Mouse (Mus musculus) forebrain, embryonic 13.5 days (tissue): Measurements from ENCODE around the gene Fam172a. TPM values are rescaled to one million over a fixed set of nuclear protein-coding genes. Genes with fewer than 3 reads are reported as not detected.

Experiments used
- ATAC-seq: fragments of 200-750 bp; cut with Nextera tagmentation; 2 replicates; pipeline ENCODE4 v1.8.0; 2017
- H3K27ac ChIP-seq: fragments of 300-500 bp; sonication (generic); 2 replicates; pipeline ENCODE4 v1.5.1; 2015; ENCODE audit warnings: inconsistent platforms, mild to moderate bottlenecking, moderate library complexity
- H3K27me3 ChIP-seq: fragments of 300-500 bp; sonication (generic); 2 replicates; pipeline ENCODE4 v1.6.1; 2015; ENCODE audit warnings: mild to moderate bottlenecking, inconsistent platforms
- H3K36me3 ChIP-seq: fragments of 300-500 bp; sonication (generic); 2 replicates; pipeline ENCODE4 v1.6.1; 2015; ENCODE audit warnings: mild to moderate bottlenecking, inconsistent platforms; ENCODE audit not compliant: poor library complexity, severe bottlenecking
- H3K4me1 ChIP-seq: fragments of 300-500 bp; sonication (generic); 2 replicates; pipeline ENCODE4 v1.6.1; 2015; ENCODE audit warnings: inconsistent platforms
- H3K4me2 ChIP-seq: fragments of 300-500 bp; sonication (generic); 2 replicates; pipeline ENCODE4 v1.6.1; 2015; ENCODE audit warnings: inconsistent platforms, mild to moderate bottlenecking, moderate library complexity
- H3K4me3 ChIP-seq: fragments of 300-500 bp; sonication (generic); 2 replicates; pipeline ENCODE4 v1.5.1; 2015; ENCODE audit warnings: mild to moderate bottlenecking, inconsistent platforms
- H3K9ac ChIP-seq: fragments of 300-500 bp; sonication (generic); 2 replicates; pipeline ENCODE4 v1.6.1; 2015; ENCODE audit warnings: mild to moderate bottlenecking, inconsistent platforms
- H3K9me3 ChIP-seq: fragments of 300-500 bp; sonication (generic); replicated peaks from 2 replicates; pipeline ENCODE4 v1.6.1; 2016; ENCODE audit warnings: inconsistent platforms
- WGBS: fragments of 180-500 bp; shearing (Covaris S2); methylation state at CpG from one replicate; pipeline ENCODE4 v1.1.7; 2015; 5-methylcytosine and 5-hydroxymethylcytosine counted together
- polyA plus RNA-seq: library from polyadenylated mRNA; unstranded; fragments of >200 nt; fragmentation: Nextera tagmentation; extraction: Ambion mirVana; gene quantifications from 2 replicates; pipeline ENCODE4 v1.2.1, GENCODE M21; 2015

The Fam172a gene
- polyA plus RNA-seq, 1 experiment from 2014 or later: 54.8 TPM

DNA sequence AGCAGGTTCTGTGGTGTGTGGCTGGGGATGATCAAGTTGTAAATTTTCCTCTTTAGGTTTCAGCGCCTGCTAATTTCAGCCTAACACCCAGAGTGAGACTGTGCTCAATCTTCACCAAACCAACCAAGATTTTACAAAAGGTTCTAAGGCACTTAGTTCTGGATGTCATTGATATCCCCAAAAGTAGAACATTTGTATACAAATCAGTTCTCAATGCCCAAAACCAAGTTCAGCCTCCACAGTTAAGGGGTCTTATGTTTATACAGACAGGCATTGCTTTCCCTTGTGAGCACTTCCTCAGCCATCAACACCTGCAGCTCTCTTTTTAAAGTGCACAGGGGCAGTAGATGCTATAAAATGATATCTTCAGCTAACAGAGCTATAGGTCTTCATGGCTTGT, 473.1 kb downstream of the Fam172a start:
- H3K4me3 ChIP-seq: peak overlapping the region; percentile 18
- no peak for ATAC-seq
- peak overlapping the region; percentile 33; the same call in 1 of the 2 replicates for H3K27ac ChIP-seq
- peak overlapping the region; percentile 52 for H3K4me2 ChIP-seq
- no peaks in the 10 kb centered on the region for H3K9me3 ChIP-seq
- H3K27me3 ChIP-seq: peaks cover 78% of the 10 kb centered on the region
- peak overlapping the region; percentile 58 for H3K9ac ChIP-seq
- H3K4me1 ChIP-seq: peaks cover 16% of the 10 kb centered on the region
- no peaks in the 10 kb centered on the region for H3K36me3 ChIP-seq
- 23% methylated on average over 1 of the region's 1 CpGs for WGBS

DNA sequence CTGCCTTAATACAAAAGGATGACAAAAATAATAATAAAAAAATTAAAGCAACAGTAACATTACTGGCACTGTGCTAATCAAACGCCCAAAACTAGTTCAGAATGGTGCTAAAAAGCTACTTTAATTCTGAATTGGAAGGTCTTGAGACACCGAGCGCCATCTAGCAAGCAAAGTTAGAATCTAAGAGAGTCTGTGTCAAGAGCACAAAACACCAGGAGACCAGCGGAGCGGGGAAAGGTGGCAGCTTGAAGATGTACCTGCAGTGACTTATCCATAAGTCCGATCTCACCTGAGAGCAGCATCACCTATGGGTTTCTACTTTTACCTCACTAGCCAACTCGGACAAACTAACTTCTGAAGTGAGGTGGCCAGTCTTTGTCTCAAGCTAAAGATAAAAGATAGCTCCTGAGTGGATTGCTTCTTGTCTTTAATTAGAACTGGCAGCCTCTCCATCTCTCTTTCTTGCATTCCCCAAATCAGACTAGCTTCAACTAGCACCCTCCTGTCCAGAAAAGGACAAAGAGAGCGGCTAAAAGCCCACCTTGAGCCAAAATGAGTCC, 474.1 kb downstream of the Fam172a start:
- Histone ChIP-seq H3K27ac (peak overlapping the region; percentile 91), H3K4me1 (peaks cover 23% of the 10 kb centered on the region), H3K36me3 (no peaks in the 10 kb centered on the region), H3K4me3 (peak overlapping the region; percentile 33), H3K4me2 (peak overlapping the region; percentile 52), H3K9ac (peak overlapping the region; percentile 70), H3K9me3 (no peaks in the 10 kb centered on the region), H3K27me3 (peaks cover 75% of the 10 kb centered on the region)
- 1% methylated on average over 8 of the region's 8 CpGs for WGBS
- ATAC-seq: peak; percentile 11; the same call in 1 of the 2 replicates

DNA sequence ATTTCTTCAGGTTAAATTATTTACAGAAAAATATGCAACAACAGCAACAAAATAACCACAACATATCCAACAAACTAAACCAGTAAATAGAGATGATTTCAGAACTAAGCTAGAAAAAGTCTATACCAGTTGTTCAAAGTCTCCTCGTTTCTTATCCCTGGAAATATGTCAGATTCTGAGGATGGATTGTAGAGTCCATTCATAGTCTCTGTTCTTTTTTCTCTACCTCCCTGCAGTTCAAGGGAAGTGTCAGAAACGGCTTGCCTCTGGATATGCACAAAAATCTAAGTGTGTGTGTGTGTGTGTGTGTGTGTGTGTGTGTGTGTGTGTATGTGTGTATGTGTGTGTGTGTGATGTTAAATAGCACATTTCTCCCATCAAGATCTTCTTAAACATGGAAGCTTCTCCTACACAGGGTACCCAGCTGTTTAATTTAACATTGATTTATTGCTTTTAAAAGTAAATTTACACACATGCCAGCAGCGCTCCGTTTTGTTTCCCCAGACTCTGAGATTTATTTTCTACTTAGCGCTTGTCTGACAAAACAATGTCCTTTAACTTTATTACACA, 475.6 kb downstream of the Fam172a start:
- no peak for ATAC-seq
- Histone ChIP-seq H3K4me2 (peak overlapping the region; percentile 64), H3K4me3 (peak overlapping the region; percentile 47), H3K9ac (peak overlapping the region; percentile 77), H3K27me3 (peaks cover 75% of the 10 kb centered on the region), H3K4me1 (peaks cover 22% of the 10 kb centered on the region), H3K9me3 (no peaks in the 10 kb centered on the region), H3K36me3 (no peaks in the 10 kb centered on the region), H3K27ac (peak overlapping the region; percentile 97)
- 15% methylated on average over 5 of the region's 5 CpGs for WGBS

DNA sequence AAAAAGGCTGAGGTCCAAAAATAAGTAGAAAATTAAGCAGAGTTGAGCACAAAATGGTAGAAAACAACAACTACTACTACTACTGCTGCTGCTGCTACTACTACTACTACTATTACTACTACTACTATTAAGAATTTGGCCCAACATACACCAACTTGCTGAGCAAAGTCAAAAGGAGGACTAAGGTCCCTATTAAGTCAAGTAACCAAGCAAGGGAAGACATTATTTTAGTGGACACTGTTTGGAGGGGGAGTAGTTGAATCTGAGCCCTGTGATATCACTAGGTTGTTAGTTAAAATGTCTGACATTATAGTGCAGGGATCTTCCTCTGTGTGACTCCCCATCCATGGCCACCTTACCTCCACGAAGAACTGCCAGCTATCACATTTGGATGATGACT, 476.2 kb downstream of the Fam172a start:
- H3K9me3 ChIP-seq: no peaks in the 10 kb centered on the region
- peak overlapping the region; percentile 77 for H3K9ac ChIP-seq
- 5% methylated on average over 1 of the region's 1 CpGs for WGBS
- H3K4me3 ChIP-seq: peak overlapping the region; percentile 47
- H3K27me3 ChIP-seq: peaks cover 74% of the 10 kb centered on the region
- H3K4me2 ChIP-seq: peak overlapping the region; percentile 64
- no peaks in the 10 kb centered on the region for H3K36me3 ChIP-seq
- H3K27ac ChIP-seq: peak overlapping the region; percentile 97
- H3K4me1 ChIP-seq: peaks cover 28% of the 10 kb centered on the region
- no peak for ATAC-seq

DNA sequence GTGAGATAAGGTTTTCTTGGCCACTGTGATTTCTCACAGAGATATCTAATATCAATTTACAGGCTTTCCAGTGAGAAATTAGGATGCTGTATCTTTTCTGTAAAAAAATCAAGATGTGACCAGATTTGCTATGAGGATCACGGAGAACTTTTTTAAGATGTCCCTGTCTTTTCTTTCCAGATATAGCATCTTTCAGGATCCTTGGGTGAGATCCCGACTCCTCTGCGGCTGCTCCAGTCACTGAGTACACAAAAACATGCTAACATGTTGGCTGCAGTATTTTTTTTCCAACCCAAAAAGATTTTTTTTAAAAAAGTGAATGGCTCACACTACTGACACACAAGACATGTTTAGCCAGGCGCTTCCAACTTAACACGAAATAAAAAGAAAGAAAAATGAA, 476.9 kb downstream of the Fam172a start:
- peak overlapping the region; percentile 97 for H3K27ac ChIP-seq
- peaks cover 29% of the 10 kb centered on the region for H3K4me1 ChIP-seq
- H3K4me3 ChIP-seq: peak overlapping the region; percentile 47
- ATAC-seq: no peak
- peak overlapping the region; percentile 64 for H3K4me2 ChIP-seq
- H3K27me3 ChIP-seq: peaks cover 74% of the 10 kb centered on the region
- no peaks in the 10 kb centered on the region for H3K36me3 ChIP-seq
- H3K9ac ChIP-seq: peak overlapping the region; percentile 77
- WGBS: 8% methylated on average over 5 of the region's 5 CpGs
- H3K9me3 ChIP-seq: no peaks in the 10 kb centered on the region

DNA sequence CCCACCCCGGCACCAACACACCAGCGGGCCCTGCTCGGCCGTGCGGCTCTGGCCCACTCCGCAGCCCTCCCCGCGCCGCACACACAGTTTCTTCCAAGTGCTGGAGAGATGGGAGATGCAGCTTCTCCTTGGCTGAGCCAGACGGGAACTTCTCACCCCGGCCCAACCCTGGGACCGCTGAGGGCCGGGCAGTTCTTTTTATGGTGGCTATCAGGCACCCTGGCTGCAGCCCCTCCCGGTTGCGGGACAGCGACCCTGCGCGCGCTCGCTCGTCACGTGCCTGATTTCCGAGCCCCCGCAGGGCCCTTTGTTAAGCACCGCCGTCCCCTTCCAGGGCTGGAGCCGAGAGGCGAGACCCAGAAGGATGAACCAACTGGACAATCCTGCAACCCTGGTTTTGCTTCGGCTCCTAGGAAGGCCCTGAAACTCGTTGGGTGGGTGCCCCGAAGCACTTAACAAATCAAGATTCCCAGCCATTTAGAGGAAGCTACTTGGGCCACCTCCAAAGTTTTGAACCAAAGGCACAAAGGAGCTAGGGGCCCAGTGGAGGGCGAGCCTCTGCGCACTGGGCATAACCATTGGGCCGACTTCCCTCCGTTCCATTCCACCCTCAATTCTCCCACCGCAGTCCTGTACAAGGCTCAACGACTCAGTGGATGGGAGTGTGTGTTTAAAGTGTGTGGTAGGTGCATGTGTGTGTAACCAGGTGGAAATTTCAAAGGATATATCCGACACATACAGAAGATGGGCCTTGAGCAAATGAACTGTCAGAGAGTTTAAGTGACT, 477.7 kb downstream of the Fam172a start:
- WGBS: 1% methylated on average over 38 of the region's 38 CpGs
- ATAC-seq: peak; percentile 65
- H3K27ac ChIP-seq: peak overlapping the region; percentile 97
- H3K4me2 ChIP-seq: peak overlapping the region; percentile 64
- H3K27me3 ChIP-seq: peaks cover 71% of the 10 kb centered on the region
- peaks cover 36% of the 10 kb centered on the region for H3K4me1 ChIP-seq
- peak overlapping the region; percentile 47 for H3K4me3 ChIP-seq
- no peaks in the 10 kb centered on the region for H3K36me3 ChIP-seq
- H3K9ac ChIP-seq: peak overlapping the region; percentile 77
- H3K9me3 ChIP-seq: no peaks in the 10 kb centered on the region

DNA sequence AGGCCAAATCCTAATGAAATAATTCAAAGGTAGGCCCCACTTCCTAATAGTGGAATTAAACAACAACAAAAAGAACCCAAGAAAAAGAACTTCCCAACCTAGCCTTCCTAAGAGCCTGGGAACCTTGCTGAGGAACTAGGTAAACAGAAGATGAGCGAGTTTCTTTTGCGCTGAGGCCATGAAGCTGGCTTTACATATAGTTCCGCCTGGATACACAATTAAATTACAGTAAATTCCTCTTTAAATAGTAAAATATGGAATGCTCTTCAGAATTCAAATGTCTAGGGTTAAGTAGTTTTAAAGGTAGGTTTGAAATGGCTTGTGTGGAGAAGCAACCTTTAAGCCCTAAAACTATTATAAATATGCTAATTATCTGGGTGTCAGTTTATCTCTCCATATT, 478.4 kb downstream of the Fam172a start:
- Histone ChIP-seq H3K9ac (peak overlapping the region; percentile 77), H3K4me3 (peak overlapping the region; percentile 47; the same call in 1 of the 2 replicates), H3K27me3 (peaks cover 67% of the 10 kb centered on the region), H3K27ac (peak overlapping the region; percentile 97), H3K36me3 (no peaks in the 10 kb centered on the region), H3K4me1 (peaks cover 43% of the 10 kb centered on the region), H3K9me3 (no peaks in the 10 kb centered on the region), H3K4me2 (peak overlapping the region; percentile 64)
- WGBS: 23% methylated on average over 3 of the region's 3 CpGs
- no peak for ATAC-seq

DNA sequence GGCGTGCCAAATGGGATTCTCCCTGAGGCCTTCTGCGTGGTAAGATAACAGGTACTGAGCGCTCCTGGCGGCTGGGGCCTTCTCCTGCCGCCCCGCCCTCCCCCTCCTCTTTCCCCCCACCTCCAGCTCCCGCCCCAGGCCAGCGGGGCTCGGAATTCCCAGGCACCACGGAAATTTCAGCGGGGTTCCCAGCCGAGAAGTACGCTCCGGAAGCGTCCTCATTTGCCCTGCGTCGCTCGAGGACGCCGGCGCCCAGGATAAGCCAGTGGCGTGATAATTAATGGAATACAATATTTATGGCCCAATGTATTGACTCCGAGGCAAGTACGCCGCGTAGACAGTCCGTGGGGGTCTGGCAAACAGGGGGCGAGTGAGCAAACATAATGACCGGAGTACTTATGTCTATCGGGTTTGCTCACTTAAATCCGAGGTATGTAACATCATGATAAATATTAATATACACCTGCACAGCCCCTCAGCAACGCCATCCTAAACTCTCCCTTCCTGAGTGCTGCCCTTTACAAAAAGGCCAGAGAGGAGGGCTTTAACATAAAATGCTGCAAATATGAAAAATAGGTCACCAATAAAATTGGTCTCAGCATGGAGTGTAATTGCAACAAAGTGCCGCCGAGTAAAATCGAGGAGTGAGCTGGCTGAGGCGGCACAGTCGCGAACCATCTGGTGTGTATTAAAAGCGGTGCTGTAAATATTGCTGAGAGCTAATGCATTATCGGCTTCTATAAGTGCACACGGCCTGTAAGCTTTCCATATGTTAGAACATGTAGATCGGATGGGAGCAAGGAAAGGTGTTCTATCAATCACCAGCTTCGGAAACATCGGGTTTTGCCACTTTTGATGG, 479.5 kb downstream of the Fam172a start:
- peaks cover 54% of the 10 kb centered on the region for H3K4me1 ChIP-seq
- under 1% methylated on average over 42 of the region's 44 CpGs for WGBS

DNA sequence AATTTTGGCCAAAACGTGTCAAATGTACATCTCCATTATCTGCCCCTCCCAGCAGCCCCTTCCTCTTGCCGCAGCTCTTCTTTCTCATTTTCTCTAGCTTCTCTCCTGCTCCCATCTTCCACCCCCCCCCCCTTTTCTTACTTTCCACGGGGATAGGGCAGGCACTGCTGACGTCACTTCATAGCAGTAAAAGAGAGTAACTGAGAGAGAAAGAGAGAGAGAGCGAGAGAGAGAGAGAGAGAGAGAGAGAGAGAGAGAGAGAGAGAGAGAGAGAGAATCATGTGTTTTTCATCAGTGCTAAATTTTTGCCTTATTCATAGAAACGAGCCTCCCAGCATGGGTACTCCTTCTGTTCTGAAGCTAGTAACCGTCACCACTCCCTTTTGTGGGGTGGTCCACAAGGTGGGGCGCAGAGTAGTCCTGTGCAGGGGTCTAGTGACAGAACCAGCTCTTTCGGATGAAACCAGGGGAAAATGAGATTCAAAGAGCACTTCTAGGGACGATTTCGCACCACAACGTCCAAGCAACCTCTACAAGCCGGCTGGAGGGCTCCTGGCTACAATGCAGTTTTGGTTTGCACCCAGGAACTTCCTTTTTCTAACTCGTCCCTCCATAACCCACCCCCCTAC, 480.2 kb downstream of the Fam172a start:
- peak; percentile 62 for ATAC-seq
- no peaks in the 10 kb centered on the region for H3K9me3 ChIP-seq
- peaks cover 61% of the 10 kb centered on the region for H3K4me1 ChIP-seq
- H3K27ac ChIP-seq: peak overlapping the region; percentile 97
- peak overlapping the region; percentile 39 for H3K4me3 ChIP-seq
- H3K4me2 ChIP-seq: peak overlapping the region; percentile 65
- H3K36me3 ChIP-seq: peaks cover 8% of the 10 kb centered on the region; the same call in 1 of the 2 replicates
- peaks cover 67% of the 10 kb centered on the region for H3K27me3 ChIP-seq
- 0% methylated on average over 13 of the region's 14 CpGs for WGBS
- peak overlapping the region; percentile 77 for H3K9ac ChIP-seq

More for the DNA sequence above, 479.5 kb downstream of the Fam172a start:
- H3K4me2 ChIP-seq: peak overlapping the region; percentile 65
- peak; percentile 42 for ATAC-seq
- H3K4me3 ChIP-seq: peak overlapping the region; percentile 39
- peak overlapping the region; percentile 97 for H3K27ac ChIP-seq
- H3K9me3 ChIP-seq: no peaks in the 10 kb centered on the region
- peaks cover under 1% of the 10 kb centered on the region; the same call in 1 of the 2 replicates for H3K36me3 ChIP-seq
- peak overlapping the region; percentile 77 for H3K9ac ChIP-seq
- peaks cover 66% of the 10 kb centered on the region for H3K27me3 ChIP-seq

DNA sequence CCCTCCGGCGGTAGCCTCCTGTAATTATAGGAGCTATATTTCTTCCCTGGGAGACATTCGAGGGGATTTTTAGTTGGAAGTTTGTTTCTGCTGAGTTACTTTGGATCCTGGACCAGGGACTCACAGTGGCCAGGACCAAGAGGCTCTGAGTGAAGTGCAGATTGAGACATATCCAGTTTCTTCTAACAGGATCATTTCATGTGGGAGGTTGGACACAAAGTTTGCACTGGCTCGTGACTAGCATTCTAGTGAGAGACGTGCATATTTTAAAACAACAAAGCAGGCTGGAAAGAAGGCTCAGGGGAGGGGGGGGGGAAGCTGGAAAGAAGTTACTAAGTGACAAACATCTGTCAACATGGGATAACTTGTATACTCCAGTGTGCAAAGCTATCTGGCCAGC, 481.2 kb downstream of the Fam172a start:
- Histone ChIP-seq H3K4me2 (peak overlapping the region; percentile 65), H3K27me3 (peaks cover 70% of the 10 kb centered on the region), H3K9ac (peak overlapping the region; percentile 77), H3K4me3 (peak overlapping the region; percentile 39), H3K36me3 (peaks cover 17% of the 10 kb centered on the region), H3K9me3 (no peaks in the 10 kb centered on the region), H3K27ac (peak overlapping the region; percentile 97), H3K4me1 (peaks cover 71% of the 10 kb centered on the region)
- ATAC-seq: no peak
- WGBS: 2% methylated on average over 5 of the region's 5 CpGs

DNA sequence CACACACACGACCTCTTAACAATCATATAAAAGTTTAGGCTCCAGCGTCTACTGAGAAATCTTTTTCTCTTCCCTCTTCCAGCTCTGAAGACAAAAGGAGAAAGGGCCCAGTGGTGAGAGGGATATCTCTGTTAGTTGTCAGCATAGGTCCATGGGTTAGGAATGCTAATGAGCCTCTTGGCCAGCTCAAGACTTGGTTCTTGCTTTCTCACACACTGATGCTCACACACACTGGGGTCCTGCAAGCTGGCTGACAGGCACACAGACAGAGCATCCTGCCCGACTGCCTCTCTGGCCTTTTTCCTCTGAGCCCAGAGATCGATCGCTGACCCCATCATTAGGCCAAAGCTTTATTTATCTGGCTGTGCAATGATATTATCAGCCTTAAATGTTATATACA, 482.2 kb downstream of the Fam172a start:
- Histone ChIP-seq H3K9ac (peak overlapping the region; percentile 77), H3K27me3 (peaks cover 72% of the 10 kb centered on the region), H3K4me2 (peak overlapping the region; percentile 65), H3K4me3 (peak overlapping the region; percentile 23; the same call in 1 of the 2 replicates), H3K36me3 (peaks cover 25% of the 10 kb centered on the region), H3K27ac (peak overlapping the region; percentile 97), H3K4me1 (peaks cover 79% of the 10 kb centered on the region), H3K9me3 (no peaks in the 10 kb centered on the region)
- 5% methylated on average over 5 of the region's 5 CpGs for WGBS
- ATAC-seq: peak; percentile 56
